Mouse (Mus musculus) CD4-positive, CD25-positive, alpha-beta regulatory T cell, adult 2 months (primary cell): ENCODE results near the gene Zfp980.
"Not testable (repeated sequence)": the region's sequence is repeated elsewhere in the genome, so short reads cannot be mapped to it uniquely, and the experiment has no call there.

Experiments
- DNase-seq: peaks from one replicate; pipeline ENCODE4 v3.0.0-alpha.2; 2012; ENCODE audit warnings: low read depth, low spot score

Zfp980 gene

DNA sequence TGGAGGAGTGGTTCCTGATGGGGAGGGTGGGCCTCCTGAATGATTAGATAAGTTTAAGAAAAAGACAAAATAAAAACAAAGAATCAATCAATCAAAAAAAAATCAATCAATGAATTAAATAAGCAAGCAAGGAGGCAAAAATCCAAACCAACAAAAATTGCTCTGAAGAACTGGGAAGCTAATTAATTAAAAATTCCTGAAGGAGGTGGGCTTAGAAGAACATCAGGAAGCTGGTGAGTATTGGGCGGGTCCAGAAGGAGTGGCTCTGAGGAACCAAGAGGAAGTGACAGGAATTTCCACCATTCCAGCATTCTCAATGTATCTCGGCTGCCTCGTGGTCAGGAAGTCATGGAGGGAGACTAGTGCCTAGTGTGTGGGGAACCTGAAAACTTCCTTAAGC is at the start of gene Zfp980:
Gene Zfp980, plus strand, starts transcription at position 301 of the 400 bp plus-strand sequence.
- DNase-seq, result not testable (repeated sequence)

DNA sequence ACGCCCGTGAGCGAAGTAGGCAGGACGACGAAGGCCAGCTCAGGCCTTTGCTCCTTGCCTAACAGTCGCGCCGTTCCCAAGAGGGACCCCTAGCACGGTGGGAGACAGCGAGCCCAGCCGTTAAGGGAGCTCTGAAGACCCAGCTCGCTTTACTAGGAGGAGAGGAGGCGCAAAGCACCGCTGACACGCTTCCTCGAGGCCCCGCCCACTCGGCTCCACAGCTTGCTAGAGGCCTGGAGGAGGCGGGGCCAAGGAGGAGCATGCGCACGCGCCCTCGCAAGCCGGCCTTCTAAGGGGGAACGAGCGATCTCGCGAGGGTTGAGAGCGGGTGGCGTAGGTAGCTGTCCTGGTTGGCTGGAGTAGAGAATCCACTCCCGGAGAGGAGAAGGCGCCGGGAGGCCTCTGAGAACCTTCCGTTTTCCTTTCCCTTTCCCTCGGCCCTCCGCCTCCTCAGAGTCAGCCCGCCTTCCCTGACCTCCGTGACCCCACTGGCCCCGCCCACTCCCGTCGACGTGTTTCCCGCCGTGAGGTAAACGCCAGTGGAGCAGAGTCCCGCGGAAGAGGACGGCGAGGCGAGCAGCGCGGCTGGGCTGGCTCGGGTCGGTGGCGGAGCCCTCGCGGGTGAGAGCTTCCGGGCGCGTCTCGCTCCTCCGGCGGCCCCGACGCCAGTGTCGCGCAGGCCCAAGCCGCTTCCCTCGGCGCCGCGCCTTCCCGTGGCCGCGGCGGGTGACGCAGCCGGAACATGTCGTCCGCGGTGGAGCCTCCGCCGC is 29.9 kb upstream of the Zfp980 start:
- peak; percentile 2 for DNase-seq

DNA sequence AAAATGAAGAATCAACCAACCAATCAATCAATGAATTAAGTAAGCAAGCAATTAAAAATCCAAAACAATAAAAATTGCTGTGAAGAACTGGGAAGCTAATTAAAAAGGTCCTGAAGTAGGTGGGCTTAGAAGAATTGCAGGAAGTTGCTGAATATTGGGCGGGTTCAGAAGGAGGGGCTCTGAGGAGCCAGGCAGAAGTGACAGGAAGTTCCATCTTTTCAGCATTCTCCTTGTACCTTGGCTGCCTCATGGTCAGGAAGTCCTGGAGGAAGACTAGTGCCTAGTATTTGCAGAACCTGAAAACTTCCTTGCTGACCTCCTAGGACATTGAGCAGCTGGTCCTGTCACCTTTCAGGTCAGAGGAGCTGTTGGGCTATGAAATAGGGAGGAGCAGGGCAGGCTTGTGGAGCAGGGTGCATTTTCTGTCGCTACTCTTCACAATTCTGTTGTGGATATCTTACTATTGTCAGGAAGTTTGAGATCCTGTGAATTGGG is 3.8 kb downstream of the Zfp980 start:
- DNase-seq, result not testable (repeated sequence)

DNA sequence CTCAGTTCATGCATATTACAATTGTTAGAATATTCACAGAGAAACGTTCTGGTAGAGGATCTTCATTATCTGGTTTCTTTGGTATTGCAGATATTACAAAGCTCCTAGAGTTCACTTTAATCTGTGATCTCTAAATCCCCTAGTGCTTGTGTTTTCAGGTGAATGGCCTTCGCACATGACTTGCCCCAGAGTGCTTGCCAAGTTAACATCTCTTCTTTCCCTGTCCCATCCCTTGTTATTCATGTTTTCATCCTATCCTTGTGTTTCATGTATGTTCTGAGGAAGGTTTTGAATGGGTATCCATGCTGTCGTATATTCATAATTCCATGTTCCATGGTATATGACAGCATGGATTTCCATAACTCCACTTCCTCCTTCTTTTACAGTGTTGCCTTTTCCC is 9.7 kb downstream of the Zfp980 start:
- peak; percentile 3 for DNase-seq

DNA sequence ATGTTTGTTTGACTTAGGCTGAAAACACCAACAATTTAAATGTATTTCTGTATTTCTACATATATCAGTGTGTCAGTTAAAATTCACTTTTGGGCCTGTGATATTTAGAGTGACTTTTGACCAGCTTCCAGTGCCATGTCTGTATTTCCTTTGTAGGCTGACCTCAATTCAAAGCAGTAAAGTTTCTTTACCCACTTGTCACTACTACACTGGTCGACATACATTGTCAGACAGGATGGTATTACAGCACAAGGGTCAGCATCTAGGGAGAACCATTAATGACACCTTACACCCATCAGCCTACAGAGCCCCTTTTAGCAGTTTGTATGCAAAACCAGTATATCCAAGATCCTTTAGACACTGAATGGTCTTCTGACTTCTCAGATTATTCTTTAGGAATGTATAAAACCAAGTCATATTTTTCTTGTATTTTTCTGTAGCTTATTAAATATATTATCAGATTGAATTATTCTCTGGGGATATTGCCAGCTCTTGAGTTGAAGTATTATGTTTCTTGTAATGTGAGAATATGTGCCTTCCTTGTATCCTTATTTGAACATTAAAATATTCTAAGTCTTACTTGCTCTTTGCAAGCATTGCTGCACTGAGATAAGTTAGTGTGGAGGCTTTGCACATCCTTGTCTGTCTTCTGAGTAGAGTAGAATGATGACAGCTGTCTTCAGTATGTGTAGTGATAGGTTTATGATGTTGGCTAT is 10.3 kb downstream of the Zfp980 start:
- DNase-seq, result not testable (repeated sequence)

DNA sequence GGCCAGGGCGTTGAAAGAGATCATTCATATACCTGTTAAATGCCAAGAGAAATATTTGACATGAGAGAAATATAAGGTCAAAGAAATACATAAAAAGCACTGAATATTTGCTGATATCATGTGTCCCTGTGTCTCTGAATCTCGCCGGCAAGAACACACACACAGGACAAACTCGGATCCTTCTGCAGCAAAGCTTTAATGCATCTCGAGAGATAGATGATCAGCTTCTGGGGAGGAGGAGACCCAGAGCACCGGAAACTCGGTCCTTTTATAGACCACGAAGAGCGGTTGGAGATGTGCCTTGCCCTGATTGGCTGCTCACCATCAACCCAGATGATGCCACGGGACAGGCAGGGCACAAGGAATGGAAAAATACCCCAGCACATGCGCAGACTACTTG is 11.5 kb downstream of the Zfp980 start:
- not testable (repeated sequence) for DNase-seq

DNA sequence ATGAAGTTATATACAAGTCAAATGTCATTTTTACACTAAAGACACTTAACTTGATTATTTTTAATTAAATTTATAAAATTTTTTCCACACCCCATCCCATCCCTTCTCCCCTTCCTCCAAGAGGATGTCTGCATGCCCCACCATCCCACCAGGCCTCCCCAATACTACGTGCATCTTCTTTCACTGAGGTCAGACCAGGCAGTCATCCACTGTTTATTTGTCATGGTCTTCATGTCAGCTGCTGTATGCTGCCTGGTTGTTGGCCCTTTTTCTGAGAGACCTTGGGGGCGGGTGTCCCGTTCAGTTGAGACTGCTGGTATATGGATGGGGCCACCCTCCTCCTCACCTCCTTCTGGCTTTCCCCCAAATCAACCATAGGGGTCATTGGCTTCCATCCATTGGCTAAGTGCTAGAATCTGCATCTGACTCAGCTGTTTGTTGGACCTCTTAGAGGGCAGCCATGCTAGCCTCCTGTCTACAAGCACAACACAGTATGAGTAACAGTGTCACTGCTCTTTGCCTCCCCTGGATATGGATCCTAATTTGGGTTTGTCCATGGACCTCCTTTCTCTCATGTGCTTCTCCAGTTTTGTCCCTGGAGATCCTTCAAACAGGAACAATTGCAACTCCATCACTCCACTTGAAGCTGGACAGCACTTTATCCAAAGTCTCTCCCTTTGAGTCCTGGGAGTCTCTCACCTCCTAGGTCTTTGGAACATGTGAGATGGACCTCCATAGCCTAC is 12.7 kb downstream of the Zfp980 start:
- not testable (repeated sequence) for DNase-seq

DNA sequence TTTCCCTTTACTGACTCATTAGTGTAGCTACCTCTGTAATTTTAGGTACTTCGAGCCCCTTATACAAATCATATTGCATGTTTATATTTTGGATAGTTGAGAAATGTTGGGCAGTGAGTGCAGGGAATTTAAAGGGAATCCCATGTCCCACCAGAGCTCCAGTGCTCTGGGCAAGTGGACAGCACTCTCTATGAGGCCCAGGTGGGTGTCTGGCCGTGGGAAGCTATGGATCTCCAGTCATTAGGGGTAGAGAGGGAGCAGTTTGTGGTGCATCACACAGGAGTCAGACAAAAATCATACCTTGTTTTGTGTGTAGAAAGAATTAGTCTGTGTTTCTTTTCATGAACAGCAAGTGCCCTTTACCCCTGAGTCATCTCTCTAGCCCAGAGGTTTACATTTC is 15.6 kb downstream of the Zfp980 start:
- DNase-seq, result not testable (repeated sequence)

DNA sequence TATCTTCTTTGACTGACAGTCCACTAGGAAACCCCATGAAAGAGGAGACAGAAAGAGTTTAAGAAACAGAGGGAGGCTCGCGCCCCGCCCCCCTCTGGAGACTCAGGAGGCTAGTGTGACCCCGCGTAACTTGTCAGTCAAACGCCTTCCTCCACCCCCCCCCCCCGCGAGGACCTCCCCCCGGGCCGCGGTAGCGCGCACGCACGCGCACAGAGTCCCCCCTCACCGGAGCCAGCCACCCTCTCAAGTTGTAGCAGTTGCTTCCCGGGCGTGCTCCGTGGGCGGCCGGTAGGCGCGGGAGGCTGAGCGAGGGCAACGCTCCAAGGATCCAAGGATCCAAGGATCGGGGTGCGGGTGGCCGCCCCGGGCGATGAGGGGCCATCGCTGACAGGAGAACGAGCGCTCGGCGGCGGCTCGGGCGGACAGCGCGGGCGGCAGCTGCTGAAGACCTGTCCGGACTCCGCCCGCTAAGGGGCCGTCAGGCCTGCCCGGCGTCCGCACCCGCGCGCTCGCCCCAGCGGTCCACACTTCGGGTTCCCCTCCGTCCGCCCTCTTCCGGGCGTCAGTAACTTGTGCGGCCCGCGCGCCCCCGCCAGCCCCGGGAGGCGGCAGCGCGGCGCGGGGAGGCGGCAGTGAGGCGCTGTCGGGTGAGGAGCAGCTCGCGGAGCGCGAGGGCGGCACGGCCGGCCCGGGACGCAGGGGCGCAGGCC is 74.6 kb downstream of the Zfp980 start:
- DNase-seq, result peak; percentile 12

DNA sequence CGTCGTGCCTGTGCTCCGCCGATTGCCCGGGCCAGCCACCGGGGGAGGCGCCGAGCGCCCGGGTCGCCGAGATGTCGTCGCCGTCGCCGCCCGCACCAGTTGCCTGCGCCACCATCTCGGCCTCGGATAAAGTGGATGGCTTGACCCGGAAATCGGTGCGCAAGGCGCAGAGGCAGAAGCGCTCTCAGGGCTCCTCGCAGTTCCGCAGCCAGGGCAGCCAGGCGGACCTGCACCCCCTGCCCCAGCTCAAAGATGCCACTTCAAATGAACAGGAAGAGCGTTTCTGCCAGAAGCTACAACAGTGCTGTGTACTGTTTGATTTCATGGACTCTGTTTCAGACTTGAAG is 75.1 kb downstream of the Zfp980 start:
- not testable (repeated sequence) for DNase-seq
